Mouse (Mus musculus): ENCODE results near the gene Flvcr1.

Flvcr1 gene

GRCm38 (mm10) chr1:190980470-190980869 is 45.5 kb downstream of the Flvcr1 start:
- no peak for DNase-seq (ENCODE audit: low read depth, low spot score)

- peak; percentile 87 for DNase-seq (ENCODE audit: low read depth, low spot score)
Measured at GRCm38 (mm10) chr1:190979100-190979563, 46.8 kb downstream of the Flvcr1 start, which contains the start of gene Vash2. TSS of gene Vash2 (minus strand) at chr1:190979296.

GRCm38 (mm10) chr1:190978511-190979073 is 47.4 kb downstream of the Flvcr1 start:
- peak; percentile 19 for DNase-seq (ENCODE audit: low read depth, low spot score)

- DNase-seq (ENCODE audit: low read depth, low spot score): no peak
Measured at GRCm38 (mm10) chr1:190978001-190978400, 48.0 kb downstream of the Flvcr1 start.

- DNase-seq (ENCODE audit: low read depth, low spot score): peak; percentile 17
Measured at GRCm38 (mm10) chr1:190976887-190977573, 48.9 kb downstream of the Flvcr1 start.

- DNase-seq (ENCODE audit: low read depth, low spot score): no peak
Measured at GRCm38 (mm10) chr1:190974833-190975232, 51.1 kb downstream of the Flvcr1 start.

- no peak for DNase-seq (ENCODE audit: low read depth, low spot score)
Measured at GRCm38 (mm10) chr1:190974191-190974590, 51.8 kb downstream of the Flvcr1 start.

DNA sequence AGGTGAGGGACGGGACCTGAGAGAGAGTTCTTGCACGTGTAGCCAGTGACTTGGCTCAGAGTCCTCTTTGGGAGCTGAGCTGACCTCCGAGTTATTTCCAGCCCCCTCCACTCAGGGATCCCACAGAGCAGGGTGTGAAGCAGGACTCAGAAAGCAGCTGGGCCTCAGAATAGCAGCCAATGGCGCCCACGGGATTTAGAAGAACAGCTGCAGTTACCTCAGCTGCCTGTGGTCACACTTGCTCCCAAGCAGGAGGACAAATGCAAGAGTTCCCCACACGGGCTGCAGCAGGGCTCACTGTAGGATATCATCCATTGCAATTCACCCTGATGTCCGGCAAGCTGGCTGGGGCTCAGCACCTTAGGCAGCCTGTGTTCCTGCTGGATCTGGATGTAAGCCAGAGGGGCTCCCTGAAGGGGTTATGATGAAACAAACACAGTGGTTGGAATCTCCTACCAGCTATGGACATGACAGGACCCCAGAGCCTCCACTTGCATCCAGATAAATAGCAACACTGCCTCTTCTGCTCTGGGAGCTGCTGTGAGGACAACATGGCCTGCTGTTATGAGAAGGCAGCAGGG is 53.3 kb downstream of the Flvcr1 start:
- DNase-seq (ENCODE audit: low read depth, low spot score): peak; percentile 71

DNA sequence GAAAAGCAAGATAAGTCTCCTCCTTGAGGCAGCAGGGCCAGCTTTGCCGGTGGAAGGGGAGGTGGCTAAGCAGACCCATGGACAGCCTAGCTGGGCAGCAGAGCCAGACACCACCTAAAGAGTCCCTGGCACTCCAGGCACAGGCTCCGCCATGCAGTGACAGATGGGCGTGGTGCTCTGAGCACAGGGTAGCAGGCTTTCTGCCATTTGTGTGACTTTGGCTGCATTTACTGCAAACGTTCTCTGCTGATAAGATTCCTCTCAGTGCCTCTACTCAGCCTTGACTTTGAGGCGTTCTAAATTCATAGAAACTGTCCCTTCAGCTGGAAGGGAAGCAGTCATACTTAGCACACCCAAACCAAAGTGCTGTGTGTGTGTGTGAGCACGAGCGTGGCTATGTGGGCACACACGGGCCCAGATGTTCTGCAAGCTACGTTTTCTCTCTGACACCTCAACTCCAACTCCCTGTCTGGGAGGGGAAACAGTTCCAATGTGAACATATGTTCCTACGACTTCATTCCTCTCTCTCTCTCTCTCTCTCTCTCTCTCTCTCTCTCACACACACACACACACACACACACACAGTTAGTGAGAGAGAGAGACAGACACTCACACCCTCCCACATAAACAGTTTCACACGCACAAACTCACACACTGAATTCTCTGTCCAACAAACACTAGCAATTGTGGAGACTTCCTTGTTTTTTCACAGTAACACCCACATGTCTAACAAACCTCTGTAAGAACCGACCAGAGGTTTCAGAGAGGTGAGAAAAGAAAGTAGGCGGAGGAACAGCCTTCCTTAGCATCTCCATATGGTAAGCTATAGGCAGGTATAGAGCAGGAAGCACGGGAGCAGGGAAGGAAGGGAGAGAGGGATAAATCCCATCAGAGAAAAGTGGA is 54.0 kb downstream of the Flvcr1 start:
- DNase-seq (ENCODE audit: low read depth, low spot score): peak; percentile 73

DNA sequence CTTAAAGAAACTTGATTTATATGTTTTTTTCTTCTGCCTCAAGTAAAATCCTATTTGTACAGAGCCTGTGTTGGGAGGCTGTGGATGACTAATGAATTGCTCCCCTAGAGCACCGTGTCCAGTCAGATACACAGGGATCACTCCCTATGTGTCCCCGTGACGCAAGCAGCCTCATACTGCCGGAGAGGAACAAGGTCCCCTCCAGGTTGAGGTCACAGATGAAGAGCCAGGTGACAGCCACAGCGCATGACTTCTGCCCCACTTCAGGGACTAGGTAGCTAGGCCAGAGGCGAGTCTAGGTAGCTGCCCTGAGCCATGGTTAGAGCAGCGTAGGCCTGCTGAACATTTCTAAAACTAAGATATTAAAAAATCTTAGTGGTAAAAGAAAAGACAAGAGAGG is 57.9 kb downstream of the Flvcr1 start:
- DNase-seq (ENCODE audit: low read depth, low spot score): no peak

DNA sequence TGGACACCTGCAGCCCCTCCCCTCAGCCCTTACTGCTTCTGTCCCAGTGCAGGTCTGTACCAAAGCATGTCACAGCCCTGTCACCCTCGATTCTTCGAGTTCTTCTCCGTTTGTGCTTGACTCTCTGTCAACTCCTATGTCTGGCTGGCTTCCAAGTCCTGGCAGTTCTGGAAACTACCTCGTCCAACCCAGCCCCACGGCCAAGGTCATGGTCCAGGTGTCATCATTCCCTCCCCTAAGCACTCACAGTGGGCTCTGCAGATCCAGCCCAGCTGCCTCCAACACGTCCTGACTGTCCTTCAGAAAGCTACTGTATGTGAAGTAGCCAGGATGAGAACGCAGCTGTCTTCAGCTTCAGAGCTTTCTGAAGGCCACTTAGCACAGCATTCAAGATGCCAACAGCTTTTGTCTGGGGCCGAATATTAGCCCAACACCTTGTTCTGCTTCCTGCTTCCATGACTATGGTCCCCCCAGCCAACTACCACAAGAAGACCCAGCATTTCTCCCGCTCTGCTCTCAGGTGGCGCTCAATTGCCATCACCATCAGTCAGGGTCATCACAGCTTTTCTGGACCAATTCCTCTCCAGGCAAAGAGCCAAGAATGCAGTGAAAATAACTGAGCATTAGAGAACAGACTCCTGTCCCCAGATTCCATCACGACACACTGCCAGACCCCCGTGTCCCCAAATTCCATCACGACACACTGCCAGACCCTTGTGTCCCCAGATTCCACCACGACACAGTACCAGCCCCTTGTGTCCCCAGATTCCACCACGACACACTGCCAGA is 60.8 kb downstream of the Flvcr1 start:
- DNase-seq (ENCODE audit: low read depth, low spot score): no peak

- DNase-seq (ENCODE audit: low read depth, low spot score): no peak
Measured at GRCm38 (mm10) chr1:190962760-190963159, 63.2 kb downstream of the Flvcr1 start.

GRCm38 (mm10) chr1:190958821-190959220 is 67.1 kb downstream of the Flvcr1 start:
- DNase-seq (ENCODE audit: low read depth, low spot score): no peak
